Mouse (Mus musculus): ENCODE data around the gene Abca2. TPM values are rescaled to one million over a fixed set of nuclear protein-coding genes. Genes with fewer than 3 reads are reported as not detected.

Abca2 gene
- polyA plus RNA-seq, 1 experiment from 2014 or later = 3.8 TPM

DNA sequence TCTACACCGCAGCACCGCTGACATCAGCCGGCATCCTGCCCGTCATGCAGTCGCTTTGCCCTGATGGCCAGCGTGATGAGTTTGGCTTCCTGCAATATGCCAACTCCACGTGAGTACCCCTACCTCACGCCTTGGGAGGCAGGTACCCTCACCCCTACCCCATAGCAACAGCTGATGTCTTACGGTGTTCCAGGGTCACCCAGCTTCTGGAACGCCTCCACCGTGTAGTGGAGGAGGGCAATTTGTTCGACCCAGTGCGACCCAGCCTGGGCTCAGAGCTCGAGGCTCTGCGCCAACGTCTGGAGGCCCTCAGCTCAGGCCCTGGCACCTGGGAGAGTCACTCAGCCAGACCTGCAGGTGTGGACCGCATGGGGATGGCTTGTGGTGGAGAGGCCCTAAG is 4.6 kb downstream of the Abca2 start:
- WGBS = 83% methylated on average over 17 of the region's 17 CpGs
- Histone ChIP-seq H3K27ac (replicated peaks in 1 of 2; ENCODE audit: control insufficient read depth in 1 of 2, insufficient read depth in 1 of 2, low read depth in 2 of 2, low read length in 2 of 2) (no peak overlapping the region), H3K4me2 (ENCODE audit: low read length) (no peak overlapping the region), H3K9ac (ENCODE audit: low read length) (no peak overlapping the region), H3K36me3 (ENCODE audit: control insufficient read depth, insufficient read depth, low read length) (no peaks in the 10 kb centered on the region), H3K27me3 (ENCODE audit: control insufficient read depth, insufficient read depth, low read length) (peaks cover 17% of the 10 kb centered on the region; the same call in 1 of the 2 replicates), H3K4me3 (ENCODE audit: control insufficient read depth in 1 of 2, insufficient read depth in 1 of 2, low read depth in 1 of 2, low read length in 2 of 2) (no peak overlapping the region), H3K4me1 (ENCODE audit: control insufficient read depth in 2 of 2, insufficient read depth in 2 of 2, low read length in 2 of 2) (peaks cover 4% of the 10 kb centered on the region in 2 experiments; a peak in 2 of 4 replicates), H3K9me3 (ENCODE audit: control insufficient read depth, low read length) (no peaks in the 10 kb centered on the region)
- ATAC-seq (ENCODE audit: insufficient number of reproducible peaks, insufficient read depth, low FRiP score, low read depth) = no peak

DNA sequence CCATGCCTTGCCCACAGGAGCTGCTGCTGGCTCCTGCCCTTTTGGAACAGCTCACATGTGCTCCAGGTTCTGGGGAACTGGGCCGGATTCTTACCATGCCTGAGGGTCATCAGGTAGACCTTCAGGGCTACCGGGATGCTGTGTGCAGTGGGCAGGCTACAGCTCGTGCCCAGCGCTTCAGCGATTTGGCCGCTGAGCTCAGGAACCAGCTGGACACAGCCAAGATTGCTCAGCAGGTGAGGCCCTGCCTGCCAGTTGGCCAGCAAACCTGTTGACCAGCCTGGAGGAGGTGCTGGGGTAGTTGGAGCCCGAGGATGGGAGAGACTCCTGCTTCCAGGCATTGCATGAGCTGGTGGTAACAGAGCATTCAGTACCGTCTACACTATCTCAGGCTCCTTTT is 5.8 kb downstream of the Abca2 start:
- no peak overlapping the region for H3K4me3 ChIP-seq (ENCODE audit: control insufficient read depth in 1 of 2, insufficient read depth in 1 of 2, low read depth in 1 of 2, low read length in 2 of 2)
- H3K27ac ChIP-seq (replicated peaks in 1 of 2; ENCODE audit: control insufficient read depth in 1 of 2, insufficient read depth in 1 of 2, low read depth in 2 of 2, low read length in 2 of 2) = no peak overlapping the region
- H3K4me2 ChIP-seq (ENCODE audit: low read length) = no peak overlapping the region
- H3K27me3 ChIP-seq (ENCODE audit: control insufficient read depth, insufficient read depth, low read length) = peaks cover 17% of the 10 kb centered on the region; the same call in 1 of the 2 replicates
- H3K4me1 ChIP-seq (ENCODE audit: control insufficient read depth in 2 of 2, insufficient read depth in 2 of 2, low read length in 2 of 2) = peaks cover 0 to 2% of the 10 kb centered on the region in 2 experiments; a peak in 2 of 4 replicates
- ATAC-seq (ENCODE audit: insufficient number of reproducible peaks, insufficient read depth, low FRiP score, low read depth) = no peak
- 0 out of 2 replicates have a peak, but pooled peaks cover 6% of the 10 kb centered on the region for H3K36me3 ChIP-seq (ENCODE audit: control insufficient read depth, insufficient read depth, low read length)
- no peaks in the 10 kb centered on the region for H3K9me3 ChIP-seq (ENCODE audit: control insufficient read depth, low read length)
- WGBS = 84% methylated on average over 8 of the region's 8 CpGs
- no peak overlapping the region for H3K9ac ChIP-seq (ENCODE audit: low read length)

DNA sequence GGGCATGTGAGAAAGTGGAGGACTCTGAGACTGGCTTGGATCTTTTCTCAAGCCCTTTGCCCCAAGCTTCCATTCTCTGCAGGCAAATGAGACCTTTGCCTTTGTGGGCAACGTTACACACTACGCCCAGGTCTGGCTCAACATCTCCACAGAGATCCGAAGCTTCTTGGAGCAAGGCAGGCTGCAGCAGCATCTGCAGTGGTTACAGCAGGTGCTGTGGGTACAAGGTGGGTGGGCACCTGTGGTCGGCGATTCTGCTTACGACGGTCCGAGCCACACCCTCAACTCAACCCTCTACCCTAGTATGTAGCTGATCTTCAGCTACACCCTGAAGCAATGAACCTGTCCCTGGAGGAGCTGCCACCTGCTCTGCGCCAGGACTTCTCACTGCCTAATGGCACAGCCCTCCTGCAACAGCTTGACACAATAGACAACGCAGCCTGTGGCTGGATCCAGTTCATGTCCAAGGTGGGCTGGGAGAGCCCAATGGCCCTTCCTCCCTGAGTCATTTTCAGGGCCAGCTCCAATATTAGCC is 7.8 kb downstream of the Abca2 start:
- Histone ChIP-seq H3K27me3 (ENCODE audit: control insufficient read depth, insufficient read depth, low read length) (no peaks in the 10 kb centered on the region), H3K4me3 (ENCODE audit: control insufficient read depth in 1 of 2, insufficient read depth in 1 of 2, low read depth in 1 of 2, low read length in 2 of 2) (no peak overlapping the region), H3K4me2 (ENCODE audit: low read length) (no peak overlapping the region), H3K9ac (ENCODE audit: low read length) (no peak overlapping the region), H3K36me3 (ENCODE audit: control insufficient read depth, insufficient read depth, low read length) (0 out of 2 replicates have a peak, but pooled peaks cover 6% of the 10 kb centered on the region), H3K9me3 (ENCODE audit: control insufficient read depth, low read length) (no peaks in the 10 kb centered on the region), H3K4me1 (ENCODE audit: control insufficient read depth in 2 of 2, insufficient read depth in 2 of 2, low read length in 2 of 2) (no peaks in the 10 kb centered on the region), H3K27ac (replicated peaks in 1 of 2; ENCODE audit: control insufficient read depth in 1 of 2, insufficient read depth in 1 of 2, low read depth in 2 of 2, low read length in 2 of 2) (no peak overlapping the region)
- 85% methylated on average over 10 of the region's 10 CpGs for WGBS
- ATAC-seq (ENCODE audit: insufficient number of reproducible peaks, insufficient read depth, low FRiP score, low read depth) = no peak

DNA sequence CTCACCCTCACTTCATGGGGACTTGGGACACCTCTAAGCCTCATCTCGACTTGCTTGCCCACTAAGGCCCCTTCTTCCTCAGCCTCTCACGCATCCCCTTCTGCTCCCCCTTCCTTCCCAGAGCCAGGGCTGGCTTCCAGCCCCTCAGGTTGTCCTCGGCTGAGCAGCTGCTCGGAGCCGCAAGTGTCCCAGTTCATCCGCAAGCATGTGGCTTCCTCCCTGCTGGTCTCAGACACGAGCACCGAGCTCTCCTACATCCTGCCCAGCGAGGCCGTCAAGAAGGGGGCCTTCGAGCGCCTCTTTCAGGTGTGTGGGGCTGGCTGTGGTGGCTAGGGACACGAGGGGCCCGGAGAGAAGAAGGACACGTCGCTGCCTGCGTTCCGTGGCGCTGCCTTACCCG is 12.6 kb downstream of the Abca2 start:
- Histone ChIP-seq H3K4me1 (ENCODE audit: control insufficient read depth in 2 of 2, insufficient read depth in 2 of 2, low read length in 2 of 2) (no peaks in the 10 kb centered on the region), H3K4me3 (ENCODE audit: control insufficient read depth in 1 of 2, insufficient read depth in 1 of 2, low read depth in 1 of 2, low read length in 2 of 2) (no peak overlapping the region), H3K9ac (ENCODE audit: low read length) (no peak overlapping the region), H3K9me3 (ENCODE audit: control insufficient read depth, low read length) (no peaks in the 10 kb centered on the region), H3K27ac (replicated peaks in 1 of 2; ENCODE audit: control insufficient read depth in 1 of 2, insufficient read depth in 1 of 2, low read depth in 2 of 2, low read length in 2 of 2) (no peak overlapping the region), H3K36me3 (ENCODE audit: control insufficient read depth, insufficient read depth, low read length) (peaks cover 11% of the 10 kb centered on the region; the same call in 1 of the 2 replicates), H3K27me3 (ENCODE audit: control insufficient read depth, insufficient read depth, low read length) (no peaks in the 10 kb centered on the region), H3K4me2 (ENCODE audit: low read length) (no peak overlapping the region)
- 80% methylated on average over 20 of the region's 20 CpGs for WGBS
- ATAC-seq (ENCODE audit: insufficient number of reproducible peaks, insufficient read depth, low FRiP score, low read depth) = no peak

DNA sequence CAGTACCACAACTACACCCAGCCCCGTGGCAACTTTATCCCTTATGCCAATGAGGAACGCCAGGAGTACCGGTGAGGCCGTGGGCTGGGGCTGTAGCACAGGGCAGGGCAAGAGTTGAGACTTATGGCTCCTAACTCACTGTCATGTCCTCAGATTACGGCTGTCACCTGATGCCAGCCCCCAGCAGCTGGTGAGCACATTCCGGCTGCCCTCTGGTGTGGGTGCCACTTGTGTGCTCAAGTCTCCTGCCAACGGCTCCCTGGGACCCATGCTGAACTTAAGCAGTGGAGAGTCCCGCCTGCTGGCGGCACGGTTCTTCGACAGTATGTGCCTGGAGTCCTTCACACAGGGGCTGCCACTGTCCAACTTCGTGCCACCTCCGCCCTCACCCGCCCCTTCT is 14.2 kb downstream of the Abca2 start:
- WGBS = 81% methylated on average over 14 of the region's 14 CpGs
- H3K4me3 ChIP-seq (ENCODE audit: control insufficient read depth in 1 of 2, insufficient read depth in 1 of 2, low read depth in 1 of 2, low read length in 2 of 2) = no peak overlapping the region

DNA sequence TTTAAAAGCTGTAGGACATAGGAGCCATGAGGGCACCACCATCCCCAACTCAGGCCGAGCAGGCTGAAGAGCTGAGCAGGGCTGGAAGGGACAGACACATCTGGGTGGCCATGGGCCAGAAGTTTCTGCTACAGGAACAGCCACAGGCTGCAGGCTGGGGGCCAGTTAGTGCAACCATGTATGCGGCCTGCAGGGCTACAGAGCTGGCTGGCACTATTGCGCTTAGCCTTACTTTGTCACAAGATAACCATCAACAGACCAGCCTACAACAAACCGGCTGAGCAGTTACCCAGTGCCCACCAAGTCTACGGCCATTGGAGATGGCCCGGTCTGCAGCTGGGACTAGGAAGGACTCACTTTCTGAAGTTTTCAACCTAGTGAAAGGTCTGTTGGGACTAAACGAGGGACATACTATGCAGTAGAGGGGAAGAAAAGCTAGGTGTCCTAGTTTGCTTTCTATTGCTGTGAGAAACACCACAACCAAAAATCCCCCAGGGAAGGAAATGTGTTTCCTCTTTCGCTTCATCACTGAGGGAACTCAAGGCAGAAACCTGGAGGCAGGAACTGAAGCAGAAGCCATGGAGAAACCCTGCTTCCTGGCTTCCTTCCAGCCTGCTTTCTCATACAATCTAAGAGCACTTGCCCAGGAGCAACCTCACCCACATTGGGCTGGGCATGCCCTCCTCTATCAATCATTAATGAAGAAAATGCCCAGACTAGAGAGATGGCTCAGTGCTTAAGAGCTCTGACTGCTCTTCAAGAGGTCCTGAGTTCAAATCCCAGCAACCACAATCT is 22.5 kb downstream of the Abca2 start:
- Histone ChIP-seq H3K4me3 (ENCODE audit: control insufficient read depth in 1 of 2, insufficient read depth in 1 of 2, low read depth in 1 of 2, low read length in 2 of 2) (no peak overlapping the region), H3K9me3 (ENCODE audit: control insufficient read depth, low read length) (no peaks in the 10 kb centered on the region), H3K27me3 (ENCODE audit: control insufficient read depth, insufficient read depth, low read length) (no peaks in the 10 kb centered on the region), H3K4me1 (ENCODE audit: control insufficient read depth in 2 of 2, insufficient read depth in 2 of 2, low read length in 2 of 2) (peaks cover 0 to 2% of the 10 kb centered on the region in 2 experiments; a peak in 1 of 4 replicates), H3K4me2 (ENCODE audit: low read length) (no peak overlapping the region), H3K27ac (replicated peaks in 1 of 2; ENCODE audit: control insufficient read depth in 1 of 2, insufficient read depth in 1 of 2, low read depth in 2 of 2, low read length in 2 of 2) (no peak overlapping the region), H3K36me3 (ENCODE audit: control insufficient read depth, insufficient read depth, low read length) (no peaks in the 10 kb centered on the region), H3K9ac (ENCODE audit: low read length) (no peak overlapping the region)
- no peak for ATAC-seq (ENCODE audit: insufficient number of reproducible peaks, insufficient read depth, low FRiP score, low read depth)
- WGBS = 79% methylated on average over 8 of the region's 8 CpGs

More for the DNA sequence above, 14.2 kb downstream of the Abca2 start:
- Histone ChIP-seq H3K4me2 (ENCODE audit: low read length) (no peak overlapping the region), H3K36me3 (ENCODE audit: control insufficient read depth, insufficient read depth, low read length) (peaks cover 11% of the 10 kb centered on the region; the same call in 1 of the 2 replicates), H3K27me3 (ENCODE audit: control insufficient read depth, insufficient read depth, low read length) (no peaks in the 10 kb centered on the region), H3K27ac (replicated peaks in 1 of 2; ENCODE audit: control insufficient read depth in 1 of 2, insufficient read depth in 1 of 2, low read depth in 2 of 2, low read length in 2 of 2) (no peak overlapping the region), H3K4me1 (ENCODE audit: control insufficient read depth in 2 of 2, insufficient read depth in 2 of 2, low read length in 2 of 2) (no peaks in the 10 kb centered on the region), H3K9ac (ENCODE audit: low read length) (no peak overlapping the region), H3K9me3 (ENCODE audit: control insufficient read depth, low read length) (no peaks in the 10 kb centered on the region)
- no peak for ATAC-seq (ENCODE audit: insufficient number of reproducible peaks, insufficient read depth, low FRiP score, low read depth)

DNA sequence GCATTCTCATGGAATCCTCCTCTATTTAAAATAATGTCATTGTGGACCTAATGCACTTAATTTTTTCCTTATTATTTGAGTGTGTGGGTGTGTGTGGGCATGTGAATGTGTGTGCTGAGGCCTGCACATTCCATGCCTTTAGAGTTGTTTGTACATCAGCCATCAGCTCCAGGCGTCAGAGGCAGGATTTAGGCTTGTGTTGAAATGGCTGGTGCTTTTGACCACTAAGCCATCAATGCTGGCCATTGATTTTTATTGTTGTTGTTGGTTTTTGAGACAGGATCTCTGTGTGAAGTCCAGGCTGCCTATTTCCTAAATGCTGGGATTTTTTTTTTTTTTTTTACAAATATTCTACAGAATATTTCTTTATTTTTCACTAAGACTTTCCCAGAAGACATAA is 24.4 kb downstream of the Abca2 start:
- Histone ChIP-seq H3K9me3 (ENCODE audit: control insufficient read depth, low read length) (no peaks in the 10 kb centered on the region), H3K4me2 (ENCODE audit: low read length) (no peak overlapping the region), H3K27me3 (ENCODE audit: control insufficient read depth, insufficient read depth, low read length) (no peaks in the 10 kb centered on the region), H3K36me3 (ENCODE audit: control insufficient read depth, insufficient read depth, low read length) (peaks cover 6% of the 10 kb centered on the region), H3K9ac (ENCODE audit: low read length) (no peak overlapping the region), H3K4me1 (ENCODE audit: control insufficient read depth in 2 of 2, insufficient read depth in 2 of 2, low read length in 2 of 2) (peaks cover 0 to 7% of the 10 kb centered on the region in 2 experiments; a peak in 2 of 4 replicates), H3K4me3 (ENCODE audit: control insufficient read depth in 1 of 2, insufficient read depth in 1 of 2, low read depth in 1 of 2, low read length in 2 of 2) (no peak overlapping the region), H3K27ac (replicated peaks in 1 of 2; ENCODE audit: control insufficient read depth in 1 of 2, insufficient read depth in 1 of 2, low read depth in 2 of 2, low read length in 2 of 2) (no peak overlapping the region)
- no peak for ATAC-seq (ENCODE audit: insufficient number of reproducible peaks, insufficient read depth, low FRiP score, low read depth)
- 55% methylated on average over 1 of the region's 1 CpGs for WGBS

Data from heart, embryonic 14.5 days (tissue).